8 mouse cellular contexts compared by ENCODE assay signal in genomic region chr2:166996533-166996894, GRCm38 (mm10). TPM values are rescaled to one million over a fixed set of nuclear protein-coding genes. Genes with fewer than 3 reads are reported as not detected.
DNase-seq lines count a peak whose midpoint lies in the region; ATAC-seq and TF ChIP-seq lines count a peak whose summit lies in the region.

No protein-coding gene starts in this region.

- H3K27ac ChIP-seq in left cerebral cortex, adult 2 months: peak overlapping the region; percentile 92
- H3K27ac ChIP-seq in embryonic facial prominence, embryonic 12.5 days: peak overlapping the region; percentile 99
- peak overlapping the region; percentile 27 for H3K27ac ChIP-seq in intestine, embryonic 15.5 days
- H3K27ac ChIP-seq in neural tube, embryonic 13.5 days (replicated peaks): peak overlapping the region; percentile 78

- H3K36me3 ChIP-seq in embryonic facial prominence, embryonic 12.5 days: no peaks in the 10 kb centered on the region
- no peaks in the 10 kb centered on the region for H3K36me3 ChIP-seq in intestine, embryonic 15.5 days
- no peaks in the 10 kb centered on the region for H3K36me3 ChIP-seq in neural tube, embryonic 13.5 days

- DNase-seq in left cerebral cortex, adult 2 months (ENCODE audit: extremely low spot score in 1 of 2, low spot score in 2 of 2): no peak
- DNase-seq in left cerebral cortex, postnatal 25 days (ENCODE audit: low spot score in 2 of 2): no peak
- no peak for DNase-seq in layer of hippocampus, adult 9-10 months (ENCODE audit: low spot score)
- DNase-seq in spleen, postnatal 10 days (ENCODE audit: low spot score in 2 of 2): no peak
- DNase-seq in right cerebral cortex, postnatal 36 days (ENCODE audit: low spot score in 2 of 2): no peak

- H3K4me2 ChIP-seq in embryonic facial prominence, embryonic 12.5 days (replicated peaks): peak overlapping the region; percentile 88
- H3K4me2 ChIP-seq in intestine, embryonic 15.5 days (replicated peaks): peak overlapping the region; percentile 87
- H3K4me2 ChIP-seq in neural tube, embryonic 13.5 days: peak overlapping the region; percentile 57

- peak overlapping the region; percentile 97 for H3K9ac ChIP-seq in embryonic facial prominence, embryonic 12.5 days
- H3K9ac ChIP-seq in intestine, embryonic 15.5 days: peak overlapping the region; percentile 38
- peak overlapping the region; percentile 67 for H3K9ac ChIP-seq in neural tube, embryonic 13.5 days

- H3K9me3 ChIP-seq in embryonic facial prominence, embryonic 12.5 days: no peaks in the 10 kb centered on the region
- H3K9me3 ChIP-seq in intestine, embryonic 15.5 days: no peaks in the 10 kb centered on the region
- H3K9me3 ChIP-seq in neural tube, embryonic 13.5 days: no peaks in the 10 kb centered on the region

- 41% methylated on average over 8 of the region's 8 CpGs for WGBS in embryonic facial prominence, embryonic 12.5 days
- 35% methylated on average over 8 of the region's 8 CpGs for WGBS in intestine, embryonic 15.5 days
- 42% methylated on average over 8 of the region's 8 CpGs for WGBS in neural tube, embryonic 13.5 days

- peaks cover 30% of the 10 kb centered on the region for H3K4me1 ChIP-seq in embryonic facial prominence, embryonic 12.5 days
- H3K4me1 ChIP-seq in intestine, embryonic 15.5 days (replicated peaks): peaks cover 19% of the 10 kb centered on the region
- H3K4me1 ChIP-seq in neural tube, embryonic 13.5 days (replicated peaks): peaks cover 43% of the 10 kb centered on the region

- TF ChIP-seq CTCF in left cerebral cortex, adult 2 months (IDR thresholded peaks at IDR 0.05): no peak

- no peak for ATAC-seq in embryonic facial prominence, embryonic 12.5 days (ENCODE audit: insufficient number of reproducible peaks, insufficient read depth, low FRiP score, low TSS enrichment)
- peak; percentile 41 for ATAC-seq in intestine, embryonic 15.5 days
- peak; percentile 44 for ATAC-seq in neural tube, embryonic 13.5 days (ENCODE audit: low read depth)

- intact Hi-C loops in left cerebral cortex, adult 2 months (cut with DNase I): loop anchor here (2.0 to 5.0 kb wide), 2 partner anchors 40 to 89 kb away; partner anchors contain the start of gene Cse1l
- intact Hi-C loops in left cerebral cortex, postnatal 25 days (cut with DNase I): loop anchor here (1.0 kb wide), 1 partner anchor 19 kb away; the partner anchor contains the start of gene Ddx27

- H3K4me3 ChIP-seq in left cerebral cortex, adult 2 months: peak overlapping the region; percentile 88
- H3K4me3 ChIP-seq in embryonic facial prominence, embryonic 12.5 days: peak overlapping the region; percentile 92
- peak overlapping the region; percentile 97 for H3K4me3 ChIP-seq in intestine, embryonic 15.5 days (replicated peaks)
- peak overlapping the region; percentile 95 for H3K4me3 ChIP-seq in neural tube, embryonic 13.5 days

- H3K27me3 ChIP-seq in embryonic facial prominence, embryonic 12.5 days: no peaks in the 10 kb centered on the region
- no peaks in the 10 kb centered on the region for H3K27me3 ChIP-seq in intestine, embryonic 15.5 days (replicated peaks)
- no peaks in the 10 kb centered on the region for H3K27me3 ChIP-seq in neural tube, embryonic 13.5 days

RNA-seq across cellular contexts. Expression of gene Stau1, which starts 0.4 kb away (rescaled TPM):
- 10 to 100 TPM; 73.3 to 77.4 TPM for total RNA-seq in left cerebral cortex, adult 2 months (2021)
- 10 to 100 TPM; 64.4 to 67.1 TPM for total RNA-seq in left cerebral cortex, postnatal 25 days (2021)
- polyA plus RNA-seq in embryonic facial prominence, embryonic 12.5 days (2016; fragmentation: Nextera tagmentation; extraction: Ambion mirVana): 112 TPM in 2 replicates
- 62.8 and 70.5 TPM in 2 replicates for polyA plus RNA-seq in intestine, embryonic 15.5 days (2015; fragmentation: Nextera tagmentation; extraction: Ambion mirVana)
- polyA plus RNA-seq in neural tube, embryonic 13.5 days (2015; fragmentation: Nextera tagmentation; extraction: Ambion mirVana): 115 and 124 TPM in 2 replicates

RNA-seq across cellular contexts. Expression of gene Ddx27, which starts 18.5 kb away (rescaled TPM):
- total RNA-seq in left cerebral cortex, adult 2 months (2021): 10 to 100 TPM; 34.6 to 35.5 TPM
- total RNA-seq in left cerebral cortex, postnatal 25 days (2021): 10 to 100 TPM; 27.7 to 28.6 TPM
- polyA plus RNA-seq in embryonic facial prominence, embryonic 12.5 days (2016; fragmentation: Nextera tagmentation; extraction: Ambion mirVana): 57.4 and 60.2 TPM in 2 replicates
- 45.9 and 47.7 TPM in 2 replicates for polyA plus RNA-seq in intestine, embryonic 15.5 days (2015; fragmentation: Nextera tagmentation; extraction: Ambion mirVana)
- polyA plus RNA-seq in neural tube, embryonic 13.5 days (2015; fragmentation: Nextera tagmentation; extraction: Ambion mirVana): 35.5 and 38.5 TPM in 2 replicates

Comparison
In these comparisons a context has a peak if more than half of its experiments do, and no peak if none do; other contexts are left out.
1. H3K27ac ChIP-seq: peak in every context shown above with its lines; median percentile 99 in embryonic facial prominence, embryonic 12.5 days; 92 in left cerebral cortex, adult 2 months; 78 in neural tube, embryonic 13.5 days; 27 in intestine, embryonic 15.5 days.
2. H3K9ac ChIP-seq: peak in every context shown above with its lines; median percentile 97 in embryonic facial prominence, embryonic 12.5 days; 67 in neural tube, embryonic 13.5 days; 38 in intestine, embryonic 15.5 days.